Mouse (Mus musculus): ENCODE measurements at regions not wholly inside any gene's neighbourhood (a gene's known extent, or its start where the extent isn't known, plus 50 kb on each side); places are given as distances from the start of the nearest gene placed in this dataset.
A peak's percentile ranks its signal among the peaks of the same experiment; 100 is the strongest.

DNA sequence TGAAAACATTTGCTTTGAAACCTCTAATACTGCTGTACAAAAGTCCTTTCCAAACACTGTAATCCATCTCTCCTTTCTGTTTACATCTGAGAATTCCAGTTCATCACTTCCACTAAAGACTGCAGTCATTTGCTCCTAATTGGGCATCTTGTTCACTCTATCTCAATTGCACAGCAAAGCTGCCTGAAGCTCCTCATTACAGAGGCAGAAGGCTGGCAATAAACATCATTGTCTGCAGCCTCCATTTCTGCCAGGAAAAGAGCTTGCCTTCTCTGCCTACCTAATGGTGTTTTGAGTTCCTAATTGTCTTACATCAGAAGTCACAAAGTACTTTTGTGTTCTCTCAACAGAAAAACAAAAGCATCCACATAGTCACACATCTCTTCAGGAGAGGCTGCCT is 207.7 kb downstream of the Kcnj2 start:
- DNase-seq (ENCODE audit: low spot score in 2 of 2): no peak

DNA sequence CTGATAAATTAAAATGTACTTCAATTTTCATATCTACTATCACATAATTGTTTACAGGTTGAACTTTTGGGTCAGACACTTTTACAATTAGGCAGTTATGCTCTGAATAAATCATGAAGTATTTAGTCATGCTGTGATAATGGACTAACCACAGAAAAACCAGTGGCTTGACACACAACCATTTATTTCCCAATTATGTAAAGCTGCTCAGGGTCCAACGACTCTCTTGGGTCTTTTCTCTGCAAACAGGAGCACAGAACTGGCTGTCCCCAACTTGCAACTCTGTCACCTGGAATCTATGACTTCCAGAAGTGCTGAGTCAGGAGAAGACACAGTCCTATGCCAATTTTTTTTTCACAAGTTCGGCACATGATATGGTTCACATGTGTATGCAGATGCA is 214.8 kb downstream of the Kcnj2 start:
- DNase-seq (ENCODE audit: low spot score in 2 of 2): no peak

DNA sequence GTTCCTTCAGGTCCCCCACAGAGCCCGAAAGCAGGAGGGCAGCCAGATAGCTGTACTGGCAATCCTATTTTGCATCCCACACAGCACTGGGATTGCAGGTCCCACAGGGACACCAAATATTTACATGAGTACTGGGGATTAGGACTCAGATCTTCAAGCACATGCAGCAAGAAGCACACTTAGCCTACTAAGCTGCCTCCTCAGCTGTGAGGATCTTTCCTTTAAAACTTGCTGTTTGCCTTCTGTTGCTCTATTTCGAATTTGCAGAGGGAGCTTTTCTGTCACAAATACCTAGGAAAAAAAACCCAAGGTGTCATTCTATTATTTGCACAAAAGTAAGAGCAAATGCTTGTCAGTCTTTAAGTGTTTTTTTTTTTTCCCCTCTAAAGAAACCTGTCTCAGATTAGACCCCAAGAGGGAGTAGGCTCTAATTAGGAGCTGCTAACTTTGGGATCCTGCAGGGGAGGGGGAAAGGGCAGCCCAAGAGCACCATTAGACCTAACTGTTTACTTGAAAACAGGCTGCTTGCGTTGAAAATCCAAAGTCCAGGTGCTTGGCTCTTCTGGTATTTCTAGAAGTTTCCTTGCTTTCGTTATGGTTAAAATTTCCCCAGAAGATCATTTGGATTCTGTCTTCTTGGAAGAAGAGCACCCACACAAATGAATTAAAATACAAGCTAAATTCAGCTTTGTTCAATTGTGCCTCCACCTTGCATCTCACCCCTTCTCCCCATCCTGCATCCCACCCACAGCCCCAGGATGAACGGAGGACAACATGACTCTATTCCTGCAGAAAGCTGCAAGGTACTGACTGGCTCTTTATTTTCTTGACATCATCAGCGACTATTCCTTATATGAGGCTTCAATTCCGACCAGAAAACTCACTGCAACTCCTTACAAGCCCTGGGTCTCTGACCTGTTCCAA is 215.5 kb downstream of the Kcnj2 start:
- DNase-seq (ENCODE audit: low spot score in 2 of 2): no peak

DNA sequence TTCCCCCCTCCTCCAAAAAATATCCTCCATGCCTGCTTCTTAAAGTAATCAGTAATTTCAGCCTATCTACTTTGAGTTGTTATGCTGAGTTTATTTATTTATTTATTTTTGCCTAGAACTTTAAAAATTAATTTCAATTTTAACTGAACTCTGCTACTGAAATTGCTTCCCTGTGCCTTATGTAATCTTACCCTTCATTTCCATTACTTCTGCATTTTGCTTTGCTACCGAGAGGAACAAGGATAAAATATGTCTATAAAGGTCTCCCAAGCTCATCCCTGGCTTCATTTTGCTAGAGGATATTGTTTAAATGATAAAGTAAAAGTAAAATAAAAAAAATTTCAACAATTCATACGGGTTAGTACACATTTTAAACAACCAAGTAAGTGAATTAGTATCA is 216.3 kb downstream of the Kcnj2 start:
- DNase-seq (ENCODE audit: low spot score in 2 of 2): no peak

DNA sequence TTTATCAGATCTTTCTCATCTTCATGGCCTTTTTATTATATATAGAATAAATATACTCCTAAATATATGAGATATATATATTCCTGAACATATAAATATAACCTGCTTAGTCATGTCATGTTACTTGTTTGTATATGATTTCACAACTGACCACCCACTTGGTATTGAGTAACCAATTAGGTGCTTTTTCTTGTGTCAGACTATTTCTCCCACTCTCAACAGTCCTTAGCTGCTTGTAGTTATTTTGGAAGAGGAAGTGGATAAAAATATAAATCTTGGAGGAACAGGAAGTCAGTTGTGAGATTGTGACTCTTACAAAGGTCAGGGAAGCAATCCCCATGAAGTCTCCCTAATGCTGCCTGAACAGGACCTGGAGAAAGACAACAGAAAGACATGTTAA is 224.6 kb downstream of the Kcnj2 start:
- DNase-seq (ENCODE audit: low spot score in 2 of 2): peak in 1 of 2 experiments; percentile 4

DNA sequence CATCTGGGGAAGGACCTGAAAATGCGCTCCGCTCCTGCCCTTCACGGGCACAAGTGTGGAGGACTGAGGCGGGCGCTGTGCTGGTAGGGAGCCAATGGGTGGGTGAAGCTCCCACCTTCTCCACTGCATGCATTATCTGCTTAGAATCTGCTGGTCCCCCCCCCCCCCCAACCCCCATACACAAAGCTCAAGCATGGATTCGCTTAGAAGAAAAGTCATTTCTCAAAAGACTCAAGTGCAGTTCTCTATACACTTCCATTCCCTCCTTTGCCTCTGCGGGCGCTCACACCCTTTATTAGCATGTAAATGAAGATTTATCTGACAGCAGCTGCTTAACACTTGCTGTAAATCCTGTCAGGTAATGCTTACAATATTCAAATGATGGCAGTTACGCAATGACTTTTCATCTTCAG is 230.4 kb downstream of the Kcnj2 start:
- DNase-seq (ENCODE audit: low spot score in 2 of 2): no peak

DNA sequence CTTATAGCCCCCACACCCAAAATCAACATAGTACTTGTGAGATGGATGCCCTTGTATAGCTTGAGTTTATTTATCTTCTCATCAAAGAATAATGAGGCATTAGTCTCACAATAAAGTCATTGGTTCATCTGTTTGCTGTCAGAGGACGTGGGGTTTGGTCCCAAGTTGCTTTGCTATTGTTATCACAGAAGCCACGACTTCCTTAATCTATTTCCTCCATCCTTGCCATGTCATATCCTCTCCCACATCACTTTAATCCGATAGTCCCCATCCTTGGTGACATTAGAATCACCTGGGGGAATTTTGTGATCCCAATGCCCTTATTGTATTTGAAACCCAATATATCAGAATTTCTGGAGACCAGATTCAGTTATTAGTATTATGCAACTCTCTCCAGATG is 246.8 kb downstream of the Kcnj2 start:
- DNase-seq (ENCODE audit: low spot score in 2 of 2): no peak

DNA sequence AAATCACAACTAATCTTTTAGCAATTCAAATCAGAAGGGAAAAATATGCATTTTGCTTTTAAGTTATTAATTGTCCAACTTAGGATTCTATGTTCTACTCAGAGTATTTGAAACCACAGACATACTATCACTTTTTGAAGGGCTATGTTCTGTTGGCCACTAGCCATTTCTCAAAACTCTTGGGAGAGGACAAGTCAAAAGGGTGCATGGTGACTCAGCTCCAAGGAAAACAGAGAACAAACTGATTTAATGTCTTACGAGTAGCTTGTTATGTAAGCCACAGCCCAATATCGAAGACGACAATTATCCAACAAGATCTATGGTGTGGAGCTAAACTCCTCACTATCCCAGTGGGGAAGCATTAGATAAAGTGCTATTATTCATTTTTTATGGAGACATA is 247.6 kb downstream of the Kcnj2 start:
- no peak for DNase-seq (ENCODE audit: low spot score in 2 of 2)

DNA sequence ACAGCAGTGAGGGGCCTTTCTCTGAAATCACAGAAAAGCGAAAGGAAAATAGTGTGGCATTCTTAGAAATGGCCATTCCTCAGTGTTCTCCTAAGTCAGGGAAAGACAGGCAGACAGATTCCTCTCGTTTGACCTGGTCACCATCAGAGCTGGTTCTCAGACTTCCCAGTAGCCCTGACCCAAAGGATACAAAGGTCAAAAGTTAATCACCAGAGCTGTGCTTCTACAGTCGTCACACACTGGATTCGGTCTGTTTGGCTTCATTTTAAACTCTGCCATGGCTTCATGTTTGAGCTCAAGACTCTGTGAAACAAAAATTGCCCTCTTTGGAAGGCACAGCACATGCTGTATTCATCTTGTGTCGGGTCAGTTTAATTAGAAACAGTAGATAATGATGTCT is 255.6 kb downstream of the Kcnj2 start:
- no peak for DNase-seq (ENCODE audit: low spot score in 2 of 2)

DNA sequence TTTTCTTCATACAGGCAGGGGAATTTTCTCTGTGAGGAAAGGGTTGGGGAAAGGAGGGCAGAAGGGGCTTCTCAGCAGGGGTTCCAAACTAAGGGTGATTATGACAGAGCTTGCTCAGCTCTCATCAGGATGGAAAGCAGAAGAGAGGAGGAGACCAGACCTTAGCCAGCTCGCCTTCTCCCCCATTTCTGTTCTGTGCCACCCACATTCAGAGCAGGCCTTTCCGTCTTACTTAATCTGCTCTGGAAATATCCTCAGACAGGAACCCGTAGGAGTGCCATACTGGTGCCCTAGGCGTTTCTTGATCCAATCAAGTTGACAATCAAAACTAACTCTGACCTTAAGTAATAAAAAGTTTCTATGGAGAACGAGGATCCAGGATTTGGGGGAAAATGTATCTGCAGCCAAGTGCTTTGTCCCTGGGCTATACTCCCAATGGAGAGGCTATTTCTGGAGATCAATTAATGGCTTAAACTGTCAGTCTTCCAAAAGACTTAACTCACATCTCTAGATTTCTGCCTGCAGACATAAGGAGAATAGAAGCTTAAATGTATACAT is 258.6 kb downstream of the Kcnj2 start:
- no peak for DNase-seq (ENCODE audit: low spot score in 2 of 2)

DNA sequence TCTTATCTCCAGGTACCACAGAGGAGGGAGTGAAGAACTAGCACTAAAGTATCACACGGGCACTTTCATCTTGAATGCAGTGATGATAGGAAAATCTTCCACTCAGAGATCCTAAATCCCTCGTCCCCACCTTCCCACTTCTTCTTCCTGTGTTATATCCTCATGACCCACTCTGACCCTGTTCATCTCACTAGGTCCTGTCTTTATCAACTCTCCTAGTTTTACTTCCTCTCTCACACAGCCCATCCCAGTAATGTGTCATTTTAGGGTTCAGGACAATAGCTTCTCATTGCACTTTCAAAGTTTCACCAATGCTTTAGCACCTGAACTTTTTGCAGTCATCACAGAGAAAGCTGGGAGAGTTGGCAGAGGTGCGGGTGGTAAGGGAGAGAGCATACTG is 261.0 kb downstream of the Kcnj2 start:
- DNase-seq (ENCODE audit: low spot score in 2 of 2): no peak

DNA sequence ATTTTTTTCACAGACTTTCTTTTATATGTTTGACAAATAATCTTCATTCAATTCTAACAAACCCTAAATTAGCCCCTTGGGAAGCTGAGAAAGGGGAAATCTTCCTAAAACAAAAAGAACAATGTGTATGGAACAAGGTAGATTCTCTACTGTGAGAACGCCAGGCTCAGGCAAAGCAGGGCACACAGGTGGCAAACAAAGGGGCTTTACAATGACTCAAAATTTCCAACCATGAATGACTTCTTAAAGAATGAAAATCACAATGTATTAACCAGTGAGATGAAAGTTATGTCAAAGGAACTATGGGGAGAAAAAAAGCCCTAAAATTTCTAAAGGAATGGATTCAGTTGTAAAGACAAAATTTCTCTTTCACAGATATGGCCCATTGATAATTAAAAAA is 262.3 kb downstream of the Kcnj2 start:
- DNase-seq (ENCODE audit: low spot score in 2 of 2): no peak

DNA sequence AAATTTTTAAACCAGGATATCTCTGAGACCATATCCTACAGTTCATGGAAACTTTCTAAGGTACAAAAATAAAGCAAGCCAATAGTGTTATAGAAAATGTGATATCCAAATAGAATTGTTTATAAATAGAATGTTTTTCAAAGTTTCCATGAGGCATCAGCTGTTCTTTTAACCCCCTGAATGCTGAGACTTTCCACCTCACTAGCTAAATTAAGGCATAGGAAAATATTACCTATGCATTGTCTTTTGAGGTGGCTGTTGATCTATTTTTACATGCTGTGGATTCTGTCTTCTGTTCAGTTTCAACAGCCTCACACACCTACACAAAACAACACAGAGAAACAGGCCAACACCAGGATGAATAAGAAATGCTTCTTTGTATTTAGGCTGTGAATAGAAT is 265.6 kb downstream of the Kcnj2 start:
- no peak for DNase-seq (ENCODE audit: low spot score in 2 of 2)

DNA sequence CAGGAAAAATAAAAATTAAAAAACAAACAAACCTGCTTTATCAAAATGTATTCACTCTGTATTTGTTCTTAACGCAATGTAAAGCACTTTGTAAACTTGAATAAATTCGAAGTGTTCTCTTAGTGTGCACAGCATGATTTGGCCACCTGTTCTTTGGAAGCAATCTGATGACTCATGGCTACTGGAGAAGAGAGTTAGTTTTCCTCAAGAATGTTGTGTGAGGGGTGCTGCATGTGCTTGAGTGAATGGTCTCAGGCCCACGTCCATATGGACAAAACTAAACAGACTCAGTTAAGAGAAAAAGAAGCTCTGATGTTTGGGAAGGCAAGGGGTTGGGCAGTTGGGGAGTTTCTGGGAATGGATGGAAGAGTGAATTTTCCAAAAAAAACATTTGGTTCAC is 267.1 kb downstream of the Kcnj2 start:
- no peak for DNase-seq (ENCODE audit: low spot score in 2 of 2)

DNA sequence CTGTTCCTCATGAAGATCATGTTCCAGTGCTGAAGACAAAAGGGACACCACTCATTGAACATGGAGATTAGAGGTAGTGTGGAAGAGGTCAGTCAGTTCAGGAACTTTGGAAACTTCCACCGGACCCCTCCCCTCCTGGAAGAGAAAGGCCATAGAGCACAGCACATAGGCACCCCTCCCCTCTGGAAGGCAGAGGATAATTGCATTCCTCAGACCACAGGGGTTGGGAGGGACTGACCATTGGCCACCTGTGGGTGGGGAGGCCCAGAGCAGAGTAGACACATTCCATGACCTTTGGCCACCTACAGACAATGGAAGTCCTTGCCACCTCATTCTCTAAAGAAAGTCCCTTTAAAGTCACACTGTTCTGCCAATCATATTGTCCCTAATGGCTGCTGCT is 281.6 kb downstream of the Kcnj2 start:
- no peak for DNase-seq (ENCODE audit: low spot score in 2 of 2)

DNA sequence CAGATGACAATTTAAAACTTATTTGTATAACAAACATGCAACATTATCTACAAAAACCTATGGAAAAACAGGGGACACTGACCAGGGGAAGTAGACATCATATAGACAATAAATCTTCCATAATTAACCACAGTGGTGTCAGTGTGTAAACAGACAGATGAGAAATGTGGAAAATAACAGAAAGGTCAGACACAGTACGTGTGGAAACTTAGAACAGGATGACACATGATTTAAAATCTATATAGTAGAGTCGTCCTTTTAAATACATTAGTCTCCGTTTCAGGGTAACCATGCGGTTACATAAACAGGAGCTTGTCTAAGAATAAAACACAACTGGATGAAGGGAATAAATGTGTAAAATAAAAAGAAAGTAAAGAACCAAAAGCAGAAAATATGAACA is 284.1 kb downstream of the Kcnj2 start:
- no peak for DNase-seq (ENCODE audit: low spot score in 2 of 2)

DNA sequence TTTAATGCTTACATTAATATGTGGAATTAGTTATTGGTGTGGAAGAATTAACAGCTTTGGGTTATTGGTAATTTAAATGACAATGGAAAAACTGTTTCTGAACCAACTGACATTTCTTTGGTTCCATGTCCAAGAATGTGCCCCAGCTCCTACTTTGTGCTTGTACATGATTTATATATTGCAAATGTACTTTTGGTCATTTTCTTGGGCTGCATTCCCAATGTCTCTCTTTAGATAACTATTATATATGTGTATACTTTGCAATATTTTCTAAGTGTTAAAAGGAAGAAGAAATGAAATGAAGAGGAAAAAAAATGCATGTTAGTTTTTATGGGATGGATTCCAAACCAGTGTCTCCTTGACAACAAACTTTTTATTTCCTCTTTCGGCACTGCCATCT is 297.4 kb downstream of the Kcnj2 start:
- DNase-seq (ENCODE audit: low spot score in 2 of 2): no peak

DNA sequence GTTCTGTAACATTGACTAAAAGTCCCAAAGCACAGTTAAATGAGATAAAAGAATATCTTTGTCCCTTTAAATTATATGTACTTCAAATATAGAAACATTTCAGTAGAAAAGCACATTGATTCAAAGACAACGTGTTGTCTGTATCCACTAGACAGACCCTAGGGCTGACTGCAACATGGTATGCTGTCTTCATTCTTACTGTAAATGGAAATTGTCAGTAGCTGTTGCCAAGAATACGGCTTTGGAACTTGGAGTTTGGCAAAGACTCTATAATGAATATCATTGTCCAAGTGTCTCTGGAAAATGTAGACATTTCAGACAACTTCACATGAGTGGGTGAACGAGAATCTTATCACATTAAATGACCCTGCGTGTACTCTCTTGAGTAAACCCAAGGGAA is 311.2 kb downstream of the Kcnj2 start:
- DNase-seq (ENCODE audit: low spot score in 2 of 2): no peak

DNA sequence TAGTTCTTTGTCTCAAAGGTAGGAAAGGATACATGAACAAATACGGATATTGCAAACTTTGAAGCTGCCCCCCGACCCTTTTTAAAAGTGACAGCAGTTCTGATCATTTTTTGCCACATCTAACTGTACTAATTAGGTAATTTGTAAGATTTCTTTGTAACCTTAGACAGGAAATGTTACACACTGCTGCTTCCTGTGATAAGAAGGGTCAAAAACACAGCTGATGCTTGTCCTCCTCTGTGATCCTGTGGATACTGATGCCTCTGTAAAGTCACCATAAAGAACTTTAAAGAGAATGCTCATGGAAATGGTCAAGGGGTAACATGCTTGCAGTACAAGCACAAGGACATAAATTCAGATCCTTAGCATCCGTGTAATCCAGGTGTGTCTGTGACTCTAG is 313.9 kb downstream of the Kcnj2 start:
- DNase-seq (ENCODE audit: low spot score in 2 of 2): no peak

DNA sequence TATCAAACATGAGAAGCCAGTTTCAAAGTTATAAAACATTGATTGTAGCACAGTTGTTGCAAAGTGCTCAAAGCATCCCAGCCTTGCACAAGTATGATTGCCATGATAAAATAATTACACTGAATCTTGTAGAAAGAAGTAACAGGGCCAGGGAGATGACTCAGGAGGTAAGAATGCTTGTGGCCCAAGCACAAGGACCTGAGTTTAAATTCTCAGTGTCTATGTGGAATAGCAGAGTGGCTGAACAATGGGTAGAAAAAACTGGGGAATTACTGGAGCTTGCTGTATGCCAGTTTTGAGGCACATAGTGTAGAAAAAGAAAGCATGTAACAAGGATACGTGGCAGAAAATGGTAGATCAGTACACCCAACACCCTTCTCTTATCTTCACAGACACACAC is 332.7 kb downstream of the Kcnj2 start:
- no peak for DNase-seq (ENCODE audit: low spot score in 2 of 2)

DNA sequence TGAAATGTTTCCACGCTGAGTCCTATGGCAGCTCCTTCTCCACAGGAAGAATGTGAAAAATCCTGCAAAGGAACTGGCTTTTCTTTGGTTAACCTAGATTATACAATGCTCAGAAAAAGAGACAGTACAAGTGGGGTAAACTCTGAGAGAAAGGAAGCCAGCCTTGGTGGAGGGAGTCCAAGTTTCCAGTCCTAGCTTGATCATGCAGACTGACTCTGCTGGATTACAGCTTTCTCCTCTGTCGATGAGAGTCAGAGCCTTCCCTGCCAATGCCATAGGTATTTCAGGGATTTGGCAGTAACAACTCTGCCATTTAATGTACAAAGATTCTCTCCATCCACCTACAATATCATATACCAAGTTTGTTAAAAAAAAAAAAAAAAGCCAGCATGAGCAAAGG is 343.3 kb downstream of the Kcnj2 start:
- DNase-seq (ENCODE audit: low spot score in 2 of 2): no peak

DNA sequence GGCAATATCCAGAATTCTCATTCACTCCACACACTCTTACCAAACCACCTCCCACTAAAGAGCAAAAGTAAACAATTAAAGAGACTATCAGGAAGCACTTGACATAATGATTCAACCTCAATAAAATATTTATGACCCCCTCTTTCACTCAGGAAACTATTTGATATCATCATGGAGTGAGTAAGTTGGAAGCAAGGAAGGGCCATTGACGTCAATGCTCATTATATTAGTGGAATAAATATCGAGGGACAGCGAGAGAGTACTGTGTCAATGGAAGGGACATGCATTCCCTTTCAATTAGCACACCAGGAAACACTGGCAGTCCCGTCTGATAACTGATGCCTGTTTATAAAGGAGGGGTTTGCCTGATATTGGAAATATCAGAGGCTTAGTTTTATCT is 358.9 kb downstream of the Kcnj2 start:
- no peak for DNase-seq (ENCODE audit: low spot score in 2 of 2)

DNA sequence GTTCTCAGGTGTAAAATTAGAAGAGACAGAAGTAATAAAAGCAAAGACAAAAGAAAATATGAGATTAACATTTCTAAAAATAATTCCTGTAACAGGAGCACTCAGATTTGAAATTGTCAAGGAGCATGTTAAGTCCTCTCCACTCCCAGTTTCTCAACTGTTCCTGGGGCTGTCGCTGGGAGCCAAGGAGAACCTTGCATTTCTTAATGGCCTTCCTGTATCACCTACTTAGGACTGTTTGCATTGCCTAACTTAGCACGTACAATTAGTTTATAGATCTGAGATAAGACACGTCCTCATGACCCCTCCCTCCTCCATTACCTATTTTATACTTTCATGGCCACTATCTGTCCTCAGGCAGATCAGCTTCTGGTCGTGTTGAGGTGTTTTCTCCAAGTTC is 360.8 kb downstream of the Kcnj2 start:
- DNase-seq (ENCODE audit: low spot score in 2 of 2): no peak

DNA sequence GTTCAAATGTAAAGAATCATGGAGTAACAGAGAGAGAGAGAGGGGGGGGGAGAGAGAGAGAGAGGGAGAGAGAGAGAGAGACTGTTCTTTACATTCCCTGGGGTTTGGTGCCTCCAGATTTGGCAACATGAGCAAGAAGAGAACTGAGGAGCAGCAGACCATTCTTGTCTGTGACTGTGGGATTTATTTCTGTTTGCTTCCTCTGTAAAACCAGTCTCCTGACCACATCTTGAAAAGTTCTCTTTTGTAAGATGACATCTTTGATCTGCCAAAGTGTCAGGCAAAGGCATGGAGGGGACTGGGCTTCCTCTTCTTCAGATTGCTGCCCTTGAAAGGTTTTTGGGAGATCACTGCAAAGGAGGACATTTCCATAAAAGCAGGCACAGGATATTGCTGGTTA is 376.3 kb downstream of the Kcnj2 start:
- DNase-seq (ENCODE audit: low spot score in 2 of 2): no peak
